Mouse (Mus musculus) heart, adult 11 months (tissue): Measurements from ENCODE around the gene Afap1l2.
A peak's percentile ranks its signal among the peaks of the same experiment; 100 is the strongest.

Experiments
- DNase-seq: peaks from one replicate; pipeline ENCODE4 v3.0.0; 2022

Gene Afap1l2

GRCm38 (mm10) chr19:56935777-56936176, 72.3 kb downstream of the Afap1l2 start:
- no peak for DNase-seq

GRCm38 (mm10) chr19:56935111-56935510, 72.9 kb downstream of the Afap1l2 start:
- peak; percentile 89 for DNase-seq

GRCm38 (mm10) chr19:56933800-56934199, 74.2 kb downstream of the Afap1l2 start:
- no peak for DNase-seq

- DNase-seq, result peak; percentile 88
These were observed 78.0 kb downstream of the Afap1l2 start for GRCm38 (mm10) chr19:56930029-56930428.

GRCm38 (mm10) chr19:56929392-56929791, 78.6 kb downstream of the Afap1l2 start:
- DNase-seq, result peak; percentile 96

- DNase-seq, result peak; percentile 91
These were observed 86.3 kb downstream of the Afap1l2 start for GRCm38 (mm10) chr19:56921744-56922143.

- DNase-seq, result peak; percentile 90
These were observed 87.8 kb downstream of the Afap1l2 start for GRCm38 (mm10) chr19:56920232-56920631.

GRCm38 (mm10) chr19:56919628-56920027, 88.4 kb downstream of the Afap1l2 start:
- DNase-seq, result peak; percentile 97

GRCm38 (mm10) chr19:56915084-56915483, 92.9 kb downstream of the Afap1l2 start:
- peak; percentile 78 for DNase-seq

- DNase-seq, result no peak
These were observed 93.4 kb downstream of the Afap1l2 start for GRCm38 (mm10) chr19:56914658-56915057.

- DNase-seq, result no peak
These were observed 94.3 kb downstream of the Afap1l2 start for GRCm38 (mm10) chr19:56913761-56914160.

GRCm38 (mm10) chr19:56910561-56910960, 97.5 kb downstream of the Afap1l2 start:
- peak; percentile 95 for DNase-seq

GRCm38 (mm10) chr19:56908472-56909270, 99.4 kb downstream of the Afap1l2 start:
- DNase-seq, result peak; percentile 91

- DNase-seq, result no peak
These were observed 100.2 kb downstream of the Afap1l2 start for GRCm38 (mm10) chr19:56907850-56908249.

- DNase-seq, result no peak
These were observed 102.6 kb downstream of the Afap1l2 start for GRCm38 (mm10) chr19:56905395-56905794.

- no peak for DNase-seq
These were observed 103.9 kb downstream of the Afap1l2 start for GRCm38 (mm10) chr19:56904095-56904494.

- no peak for DNase-seq
These were observed 110.4 kb downstream of the Afap1l2 start for GRCm38 (mm10) chr19:56897654-56898053.

- DNase-seq, result no peak
These were observed 114.7 kb downstream of the Afap1l2 start for GRCm38 (mm10) chr19:56893326-56893725.

GRCm38 (mm10) chr19:56892586-56892985, 115.4 kb downstream of the Afap1l2 start:
- DNase-seq, result no peak

GRCm38 (mm10) chr19:56891438-56891837, 116.6 kb downstream of the Afap1l2 start:
- no peak for DNase-seq

GRCm38 (mm10) chr19:56888654-56889053, 119.4 kb downstream of the Afap1l2 start:
- no peak for DNase-seq

- DNase-seq, result no peak
These were observed 120.1 kb downstream of the Afap1l2 start for GRCm38 (mm10) chr19:56887879-56888278.

- no peak for DNase-seq
These were observed 130.7 kb downstream of the Afap1l2 start for GRCm38 (mm10) chr19:56877364-56877763.

GRCm38 (mm10) chr19:56874601-56875315, 133.3 kb downstream of the Afap1l2 start:
- DNase-seq, result no peak
